Mouse (Mus musculus): Measurements from ENCODE around the gene Tmem30b. TPM values are rescaled to one million over a fixed set of nuclear protein-coding genes. Genes with fewer than 3 reads are reported as not detected.
"Not testable (repeated sequence)": the region's sequence is repeated elsewhere in the genome, so short reads cannot be mapped to it uniquely, and the experiment has no call there.

Tmem30b gene
- polyA plus RNA-seq, 1 experiment from 2014 or later, result 17.5 TPM

DNA sequence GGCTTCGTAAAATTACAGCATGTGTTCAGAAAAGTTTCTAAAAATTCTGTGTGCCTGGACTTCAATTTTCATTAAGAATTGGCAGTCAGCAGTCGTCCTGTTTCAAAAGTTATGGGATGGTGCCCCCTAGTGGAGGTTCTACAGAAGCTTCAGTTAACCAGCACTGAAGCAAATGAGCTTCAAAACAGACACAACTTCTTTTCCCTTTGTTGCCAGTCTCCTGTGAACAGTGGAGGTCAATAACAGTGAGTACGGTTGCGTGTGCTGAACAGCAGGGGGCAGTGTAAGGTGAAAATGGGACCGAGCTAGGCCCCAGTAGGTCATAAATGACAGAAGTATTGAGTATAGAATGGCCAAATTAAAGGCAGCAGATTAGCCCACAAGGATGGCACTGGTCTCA, 8.0 kb upstream of the Tmem30b start:
- no peak overlapping the region for H3K9ac ChIP-seq
- WGBS, result 1% methylated on average over 5 of the region's 5 CpGs
- ATAC-seq (ENCODE audit: insufficient number of reproducible peaks, low FRiP score, low TSS enrichment, low read depth), result peak; percentile 53; the same call in 1 of the 2 replicates
- no peak overlapping the region for H3K4me2 ChIP-seq (replicated peaks)
- no peaks in the 10 kb centered on the region for H3K4me1 ChIP-seq
- H3K9me3 ChIP-seq (replicated peaks), result no peaks in the 10 kb centered on the region
- H3K27ac ChIP-seq (replicated peaks), result no peak overlapping the region
- no peak overlapping the region for H3K4me3 ChIP-seq (replicated peaks)
- no peaks in the 10 kb centered on the region for H3K27me3 ChIP-seq
- H3K36me3 ChIP-seq, result no peaks in the 10 kb centered on the region

DNA sequence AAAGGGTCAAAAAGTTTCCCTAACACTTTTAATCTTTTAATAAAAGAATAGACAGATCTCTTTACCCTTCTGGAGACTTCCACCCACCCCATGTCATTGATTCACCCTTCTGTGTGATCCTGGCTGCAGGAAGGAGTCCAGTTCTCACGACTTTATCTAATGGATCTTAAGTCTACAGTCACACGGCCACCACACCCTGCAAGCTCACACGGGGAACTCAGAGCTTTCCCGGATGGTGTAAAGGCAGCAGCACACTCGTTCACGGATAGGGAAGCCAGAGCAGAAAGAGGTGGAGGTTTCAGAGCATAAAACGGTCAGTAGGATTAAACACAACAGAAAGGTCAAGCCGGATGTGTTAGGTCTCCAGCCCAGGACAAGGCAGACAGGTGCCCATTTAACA, 2.1 kb upstream of the Tmem30b start:
- no peak overlapping the region for H3K4me3 ChIP-seq (replicated peaks)
- H3K36me3 ChIP-seq, result no peaks in the 10 kb centered on the region
- H3K27me3 ChIP-seq, result peaks cover 27% of the 10 kb centered on the region
- peaks cover 20% of the 10 kb centered on the region for H3K4me1 ChIP-seq
- H3K27ac ChIP-seq (replicated peaks), result no peak overlapping the region
- ATAC-seq (ENCODE audit: insufficient number of reproducible peaks, low FRiP score, low TSS enrichment, low read depth), result no peak
- H3K9me3 ChIP-seq (replicated peaks), result no peaks in the 10 kb centered on the region
- no peak overlapping the region for H3K4me2 ChIP-seq (replicated peaks)
- 74% methylated on average over 8 of the region's 8 CpGs for WGBS
- H3K9ac ChIP-seq, result no peak overlapping the region

DNA sequence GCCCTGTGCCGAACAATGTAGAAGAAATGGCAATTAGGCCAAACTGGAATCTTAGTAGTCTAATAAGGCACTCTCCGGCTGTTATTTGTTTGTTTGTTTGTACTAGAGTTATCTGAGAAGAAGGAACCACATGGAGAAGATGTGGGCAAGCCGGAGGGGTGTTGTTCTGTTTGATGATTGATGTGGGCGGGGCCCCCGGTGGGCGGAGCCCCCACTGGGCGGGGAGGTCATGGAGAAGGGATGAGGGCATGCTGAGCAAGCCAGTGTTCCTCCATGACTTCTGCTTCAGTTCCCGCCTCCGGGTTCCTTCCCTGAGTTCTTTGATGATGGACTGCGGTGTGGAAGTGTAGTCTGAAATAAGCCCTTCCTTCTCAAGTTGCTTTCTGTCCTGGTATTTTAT, 1.5 kb upstream of the Tmem30b start:
- Histone ChIP-seq H3K4me3 (replicated peaks) (no peak overlapping the region), H3K36me3 (no peaks in the 10 kb centered on the region), H3K27me3 (peaks cover 27% of the 10 kb centered on the region), H3K4me1 (peaks cover 20% of the 10 kb centered on the region), H3K4me2 (replicated peaks) (no peak overlapping the region), H3K27ac (replicated peaks) (no peak overlapping the region), H3K9ac (no peak overlapping the region), H3K9me3 (replicated peaks) (no peaks in the 10 kb centered on the region)
- 37% methylated on average over 10 of the region's 10 CpGs for WGBS
- no peak for ATAC-seq (ENCODE audit: insufficient number of reproducible peaks, low FRiP score, low TSS enrichment, low read depth)

GRCm38 (mm10) chr12:73545672-73546085, 513 bp downstream of the Tmem30b start:
- H3K4me3 ChIP-seq (replicated peaks), result peak overlapping the region; percentile 54
- no peaks in the 10 kb centered on the region for H3K9me3 ChIP-seq (replicated peaks)
- WGBS, result under 1% methylated on average over 55 of the region's 55 CpGs
- H3K4me2 ChIP-seq (replicated peaks), result peak overlapping the region; percentile 71
- H3K9ac ChIP-seq, result peak overlapping the region; percentile 53
- ATAC-seq (ENCODE audit: insufficient number of reproducible peaks, low FRiP score, low TSS enrichment, low read depth), result peak; percentile 76; the same call in 1 of the 2 replicates
- H3K4me1 ChIP-seq, result peaks cover 20% of the 10 kb centered on the region
- H3K27ac ChIP-seq (replicated peaks), result peak overlapping the region; percentile 75
- H3K27me3 ChIP-seq, result peaks cover 32% of the 10 kb centered on the region
- H3K36me3 ChIP-seq, result no peaks in the 10 kb centered on the region

DNA sequence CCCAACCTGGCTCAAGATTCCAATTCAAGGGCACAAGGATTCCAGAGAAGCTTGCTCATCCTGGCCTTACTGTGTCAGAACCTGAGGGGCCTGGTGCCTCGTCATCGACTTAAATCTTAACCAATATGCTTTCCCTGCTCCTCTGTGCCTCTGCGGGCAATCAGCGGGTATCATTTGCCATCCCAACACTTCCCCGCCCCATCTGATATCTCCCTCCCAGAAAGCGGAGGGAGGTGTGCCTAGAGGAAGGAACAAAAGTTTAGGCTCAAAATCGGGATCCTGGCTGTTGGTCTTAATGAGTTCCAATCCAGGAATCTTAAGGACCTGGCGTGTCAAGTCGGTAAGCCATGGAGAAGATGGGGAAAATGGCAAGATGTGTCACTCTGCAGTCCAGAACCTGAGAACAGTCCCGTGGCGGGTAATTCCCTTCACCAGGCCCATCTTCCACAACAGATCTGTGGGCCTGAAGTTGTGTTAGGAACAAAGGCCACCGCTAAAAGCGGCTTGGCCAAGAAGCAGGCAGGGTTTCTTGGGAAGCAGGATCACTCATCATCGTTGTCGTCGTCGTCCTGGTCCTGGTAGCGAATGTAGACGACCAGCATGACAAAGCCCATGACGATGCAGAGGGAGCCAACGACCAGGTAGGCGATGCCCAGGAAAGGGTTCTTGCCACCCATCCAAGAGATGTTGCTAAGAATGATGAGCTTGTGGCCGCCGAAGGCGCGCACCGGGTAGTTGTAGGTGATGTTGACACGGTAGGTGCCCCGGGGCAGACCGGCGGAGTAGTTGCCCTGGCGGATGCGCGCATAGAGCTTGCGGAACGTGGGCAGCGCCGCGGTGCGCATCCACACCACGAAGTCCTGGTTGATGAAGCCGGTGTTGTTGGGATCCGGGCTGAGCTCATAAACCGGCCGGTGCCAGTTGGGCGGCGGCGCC, 1.2 kb downstream of the Tmem30b start:
- H3K4me2 ChIP-seq (replicated peaks), result peak overlapping the region; percentile 71
- WGBS, result 14% methylated on average over 48 of the region's 48 CpGs
- peaks cover 20% of the 10 kb centered on the region for H3K4me1 ChIP-seq
- H3K27me3 ChIP-seq, result peaks cover 32% of the 10 kb centered on the region
- H3K9ac ChIP-seq, result peak overlapping the region; percentile 26
- H3K36me3 ChIP-seq, result no peaks in the 10 kb centered on the region
- H3K9me3 ChIP-seq (replicated peaks), result no peaks in the 10 kb centered on the region
- H3K4me3 ChIP-seq (replicated peaks), result peak overlapping the region; percentile 54
- 0 out of 2 replicates have a peak overlapping the region, but pooled peaks have one; percentile 75 for H3K27ac ChIP-seq (replicated peaks)
- peak; percentile 21; the same call in 1 of the 2 replicates for ATAC-seq (ENCODE audit: insufficient number of reproducible peaks, low FRiP score, low TSS enrichment, low read depth)

GRCm38 (mm10) chr12:73543191-73543590, 3.0 kb downstream of the Tmem30b start:
- Histone ChIP-seq H3K4me2 (replicated peaks) (no peak overlapping the region), H3K27me3 (peaks cover 27% of the 10 kb centered on the region), H3K36me3 (no peaks in the 10 kb centered on the region), H3K4me3 (replicated peaks) (no peak overlapping the region), H3K9ac (no peak overlapping the region), H3K4me1 (peaks cover 20% of the 10 kb centered on the region), H3K27ac (replicated peaks) (no peak overlapping the region), H3K9me3 (replicated peaks) (no peaks in the 10 kb centered on the region)
- WGBS, result 77% methylated on average over 5 of the region's 5 CpGs
- no peak for ATAC-seq (ENCODE audit: insufficient number of reproducible peaks, low FRiP score, low TSS enrichment, low read depth)

DNA sequence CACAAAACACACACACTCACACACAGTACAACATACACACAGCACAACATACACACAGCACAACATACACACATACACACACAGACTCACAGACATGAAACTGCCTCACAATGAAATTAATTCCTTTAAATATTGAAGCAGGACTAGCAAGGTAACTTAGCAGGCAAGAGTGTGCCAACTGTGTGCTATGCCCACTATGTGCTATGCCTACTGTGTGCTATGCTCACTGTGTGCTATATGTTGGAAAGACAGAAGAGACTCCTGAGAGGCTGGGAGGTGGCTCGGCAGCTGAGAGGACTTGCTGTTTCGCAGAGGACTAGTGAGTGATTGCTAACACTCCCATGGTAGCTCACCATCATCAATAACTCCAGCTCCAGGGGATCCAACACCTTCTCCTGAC, 5.8 kb downstream of the Tmem30b start:
- Histone ChIP-seq H3K9me3 (replicated peaks) (no peaks in the 10 kb centered on the region), H3K9ac (no peak overlapping the region), H3K27me3 (peaks cover 16% of the 10 kb centered on the region), H3K4me1 (peaks cover 21% of the 10 kb centered on the region), H3K27ac (replicated peaks) (no peak overlapping the region), H3K36me3 (no peaks in the 10 kb centered on the region), H3K4me3 (replicated peaks) (no peak overlapping the region), H3K4me2 (replicated peaks) (no peak overlapping the region)
- WGBS, result 68% methylated on average over 2 of the region's 2 CpGs
- ATAC-seq (ENCODE audit: insufficient number of reproducible peaks, low FRiP score, low TSS enrichment, low read depth), result no peak

- no peak for ATAC-seq (ENCODE audit: insufficient number of reproducible peaks, low FRiP score, low TSS enrichment, low read depth)
- H3K4me2 ChIP-seq (replicated peaks), result no peak overlapping the region
- peaks cover 11% of the 10 kb centered on the region; the same call in 1 of the 2 replicates for H3K4me1 ChIP-seq
- no peaks in the 10 kb centered on the region for H3K36me3 ChIP-seq
- no peak overlapping the region for H3K27ac ChIP-seq (replicated peaks)
- 0 out of 2 replicates have a peak, but pooled peaks cover 4% of the 10 kb centered on the region for H3K27me3 ChIP-seq
- H3K9ac ChIP-seq, result no peak overlapping the region
- no peak overlapping the region; the same call in 1 of the 2 replicates for H3K4me3 ChIP-seq (replicated peaks)
- 3% methylated on average over 2 of the region's 2 CpGs for WGBS
- no peaks in the 10 kb centered on the region for H3K9me3 ChIP-seq (replicated peaks)
Observed at GRCm38 (mm10) chr12:73539151-73539550, 7.0 kb downstream of the Tmem30b start.

GRCm38 (mm10) chr12:73538139-73538508, 8.1 kb downstream of the Tmem30b start:
- not testable (repeated sequence) for H3K9me3 ChIP-seq (replicated peaks); H3K36me3 ChIP-seq; H3K27me3 ChIP-seq; H3K9ac ChIP-seq; ATAC-seq (ENCODE audit: insufficient number of reproducible peaks, low FRiP score, low TSS enrichment, low read depth); H3K27ac ChIP-seq (replicated peaks)
- H3K4me2 ChIP-seq (replicated peaks), result 0 out of 2 replicates have a peak overlapping the region, but pooled peaks have one; percentile 12
- 43% methylated on average over 3 of the region's 3 CpGs for WGBS
- peaks cover 11% of the 10 kb centered on the region; the same call in 1 of the 2 replicates for H3K4me1 ChIP-seq
- 0 out of 2 replicates have a peak overlapping the region, but pooled peaks have one; percentile 4 for H3K4me3 ChIP-seq (replicated peaks)

DNA sequence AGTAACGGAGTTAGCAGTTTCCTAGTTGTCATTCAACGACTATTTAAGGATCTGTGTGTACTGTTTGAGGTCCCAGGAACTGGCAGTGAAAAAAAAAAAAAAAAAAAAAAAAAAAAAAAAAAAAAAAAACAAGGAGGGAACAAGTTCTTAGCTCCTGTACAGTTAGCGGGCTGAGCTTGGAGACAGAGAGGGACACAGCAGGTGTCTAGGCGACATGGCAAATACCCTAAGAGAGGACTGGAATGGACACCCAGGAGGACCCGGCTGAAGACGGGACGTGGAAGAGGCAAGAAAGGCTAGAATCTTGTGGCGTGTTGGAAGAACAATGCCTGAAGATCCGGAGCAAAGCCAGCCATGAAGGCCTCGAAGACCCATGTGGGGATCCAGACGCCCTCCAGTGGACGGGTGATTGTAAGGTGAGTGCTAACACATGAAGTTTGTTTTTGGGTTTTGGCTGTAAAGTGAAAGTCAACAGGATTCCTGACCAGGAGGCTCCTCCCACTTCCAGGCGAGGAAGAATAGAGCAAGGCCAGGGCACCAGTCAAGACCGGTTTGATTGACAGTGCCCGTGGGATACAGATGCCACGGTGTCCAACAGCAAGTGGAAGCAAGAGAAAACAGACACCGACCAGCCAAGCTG, 8.6 kb downstream of the Tmem30b start:
- Histone ChIP-seq H3K9ac (no peak overlapping the region), H3K4me2 (replicated peaks) (0 out of 2 replicates have a peak overlapping the region, but pooled peaks have one; percentile 12), H3K27me3 (0 out of 2 replicates have a peak, but pooled peaks cover 4% of the 10 kb centered on the region), H3K9me3 (replicated peaks) (no peaks in the 10 kb centered on the region), H3K4me3 (replicated peaks) (0 out of 2 replicates have a peak overlapping the region, but pooled peaks have one; percentile 4), H3K27ac (replicated peaks) (no peak overlapping the region), H3K4me1 (peaks cover 11% of the 10 kb centered on the region; the same call in 1 of the 2 replicates), H3K36me3 (no peaks in the 10 kb centered on the region)
- WGBS, result 24% methylated on average over 17 of the region's 17 CpGs
- no peak for ATAC-seq (ENCODE audit: insufficient number of reproducible peaks, low FRiP score, low TSS enrichment, low read depth)

- Histone ChIP-seq H3K27ac (replicated peaks) (no peak overlapping the region), H3K9ac (no peak overlapping the region), H3K27me3 (0 out of 2 replicates have a peak, but pooled peaks cover 2% of the 10 kb centered on the region), H3K4me1 (peaks cover 11% of the 10 kb centered on the region; the same call in 1 of the 2 replicates), H3K9me3 (replicated peaks) (no peaks in the 10 kb centered on the region), H3K4me2 (replicated peaks) (no peak overlapping the region), H3K4me3 (replicated peaks) (no peak overlapping the region), H3K36me3 (no peaks in the 10 kb centered on the region)
- 12% methylated on average over 9 of the region's 9 CpGs for WGBS
- no peak for ATAC-seq (ENCODE audit: insufficient number of reproducible peaks, low FRiP score, low TSS enrichment, low read depth)
Observed at GRCm38 (mm10) chr12:73534591-73534990, 11.6 kb downstream of the Tmem30b start.

All from embryonic facial prominence, embryonic 15.5 days (tissue).